Mouse (Mus musculus) liver, embryonic 11.5 days (tissue): ENCODE data around the gene Cmya5. TPM values are rescaled to one million over a fixed set of nuclear protein-coding genes. Genes with fewer than 3 reads are reported as not detected.

Source experiments
- ATAC-seq: fragments of 200-750 bp; cut with Nextera tagmentation; replicated peaks from 2 replicates; pipeline ENCODE4 v1.8.0; 2017; ENCODE audit warnings: moderate number of reproducible peaks, mild to moderate bottlenecking, moderate TSS enrichment, moderate library complexity; ENCODE audit not compliant: low FRiP score
- DNase-seq: peaks from one replicate; pipeline ENCODE4 v3.0.0-alpha.2; 2017; ENCODE audit warnings: low spot score
- H3K27ac ChIP-seq: fragments of 300-500 bp; sonication (generic); 2 replicates; pipeline ENCODE4 v1.5.1; 2014; ENCODE audit warnings: mild to moderate bottlenecking, low read depth, low read length, control low read depth
- H3K27me3 ChIP-seq: fragments of 300-500 bp; sonication (generic); replicated peaks from 2 replicates; pipeline ENCODE4 v1.6.1; 2014; ENCODE audit warnings: low read length, mixed read lengths; ENCODE audit not compliant: control insufficient read depth, insufficient read depth
- H3K36me3 ChIP-seq: fragments of 300-500 bp; sonication (generic); 2 replicates; pipeline ENCODE4 v1.6.1; 2014; ENCODE audit warnings: mild to moderate bottlenecking, low read length, moderate library complexity, mixed read lengths; ENCODE audit not compliant: control insufficient read depth, insufficient read depth
- H3K4me1 ChIP-seq: fragments of 300-500 bp; sonication (generic); replicated peaks from 2 replicates; pipeline ENCODE4 v1.6.1; 2014; ENCODE audit warnings: low read length, mixed read lengths; ENCODE audit not compliant: control insufficient read depth, insufficient read depth
- H3K4me2 ChIP-seq: fragments of 300-500 bp; sonication (generic); 2 replicates; pipeline ENCODE4 v1.6.1; 2014; ENCODE audit warnings: mild to moderate bottlenecking, control low read depth, moderate library complexity
- H3K4me3 ChIP-seq: fragments of 300-500 bp; sonication (generic); 2 replicates; pipeline ENCODE4 v1.5.1; 2014; ENCODE audit warnings: low read depth, low read length, control low read depth
- H3K9ac ChIP-seq: fragments of 300-500 bp; sonication (generic); 2 replicates; pipeline ENCODE4 v1.6.1; 2014; ENCODE audit warnings: low read depth, low read length, control low read depth
- H3K9me3 ChIP-seq: fragments of 300-500 bp; sonication (generic); 2 replicates; pipeline ENCODE4 v1.6.1; 2016; ENCODE audit warnings: low read length, inconsistent platforms, mixed read lengths; ENCODE audit not compliant: control insufficient read depth
- WGBS: fragments of 180-500 bp; shearing (Covaris S2); extraction: QIAGEN DNeasy Blood & Tissue Kit; methylation state at CpG from one replicate; pipeline ENCODE4 v1.1.7; 2014; 5-methylcytosine and 5-hydroxymethylcytosine counted together
- polyA plus RNA-seq: library from polyadenylated mRNA; unstranded; fragments of >200 nt; fragmentation: Nextera tagmentation; extraction: Ambion mirVana; gene quantifications from 2 replicates; pipeline ENCODE4 v1.2.1, GENCODE M21; 2014

The Cmya5 gene
- polyA plus RNA-seq, 1 experiment from 2014 or later: 0.12 TPM

- 81% methylated on average over 1 of the region's 1 CpGs for WGBS
- no peak overlapping the region for H3K9ac ChIP-seq
- no peak overlapping the region for H3K27ac ChIP-seq
- no peaks in the 10 kb centered on the region for H3K9me3 ChIP-seq
- H3K4me2 ChIP-seq: no peak overlapping the region
- no peak for ATAC-seq
- no peaks in the 10 kb centered on the region for H3K36me3 ChIP-seq
- no peaks in the 10 kb centered on the region for H3K4me1 ChIP-seq
- no peak overlapping the region for H3K4me3 ChIP-seq
- no peaks in the 10 kb centered on the region for H3K27me3 ChIP-seq
- no peak for DNase-seq
Observed at GRCm38 (mm10) chr13:93136251-93136650, 8.3 kb downstream of the Cmya5 start.

- no peaks in the 10 kb centered on the region for H3K9me3 ChIP-seq
- H3K4me3 ChIP-seq: no peak overlapping the region
- H3K27ac ChIP-seq: no peak overlapping the region
- no peak for ATAC-seq
- H3K36me3 ChIP-seq: no peaks in the 10 kb centered on the region
- WGBS: 78% methylated on average over 2 of the region's 2 CpGs
- H3K4me2 ChIP-seq: no peak overlapping the region
- no peak overlapping the region for H3K9ac ChIP-seq
- no peaks in the 10 kb centered on the region for H3K27me3 ChIP-seq
- no peaks in the 10 kb centered on the region for H3K4me1 ChIP-seq
- no peak for DNase-seq
Observed at GRCm38 (mm10) chr13:93135501-93135900, 9.0 kb downstream of the Cmya5 start.

- H3K4me3 ChIP-seq: no peak overlapping the region
- no peak for ATAC-seq
- H3K27ac ChIP-seq: no peak overlapping the region
- no peaks in the 10 kb centered on the region for H3K4me1 ChIP-seq
- no peak for DNase-seq
- H3K36me3 ChIP-seq: no peaks in the 10 kb centered on the region
- no peak overlapping the region for H3K4me2 ChIP-seq
- H3K27me3 ChIP-seq: no peaks in the 10 kb centered on the region
- H3K9ac ChIP-seq: no peak overlapping the region
- 68% methylated on average over 3 of the region's 3 CpGs for WGBS
- no peaks in the 10 kb centered on the region for H3K9me3 ChIP-seq
Observed at GRCm38 (mm10) chr13:93130674-93131073, 13.8 kb downstream of the Cmya5 start.

- Histone ChIP-seq H3K36me3 (no peaks in the 10 kb centered on the region), H3K4me2 (no peak overlapping the region), H3K27me3 (no peaks in the 10 kb centered on the region), H3K4me1 (no peaks in the 10 kb centered on the region), H3K9ac (no peak overlapping the region), H3K4me3 (no peak overlapping the region), H3K27ac (no peak overlapping the region), H3K9me3 (no peaks in the 10 kb centered on the region)
- 82% methylated on average over 5 of the region's 5 CpGs for WGBS
- DNase-seq (no peak), ATAC-seq (no peak)
Observed at GRCm38 (mm10) chr13:93128961-93129360, 15.6 kb downstream of the Cmya5 start.

- Histone ChIP-seq H3K27me3 (no peaks in the 10 kb centered on the region), H3K36me3 (no peaks in the 10 kb centered on the region), H3K4me1 (no peaks in the 10 kb centered on the region), H3K27ac (no peak overlapping the region), H3K4me3 (no peak overlapping the region), H3K9ac (no peak overlapping the region), H3K9me3 (no peaks in the 10 kb centered on the region), H3K4me2 (no peak overlapping the region)
- ATAC-seq (no peak), DNase-seq (no peak)
- WGBS: 77% methylated on average over 8 of the region's 8 CpGs
Observed at GRCm38 (mm10) chr13:93128111-93128860, 16.2 kb downstream of the Cmya5 start.

- no peaks in the 10 kb centered on the region for H3K9me3 ChIP-seq
- H3K27me3 ChIP-seq: no peaks in the 10 kb centered on the region
- ATAC-seq (no peak), DNase-seq (no peak)
- no peak overlapping the region for H3K9ac ChIP-seq
- H3K4me1 ChIP-seq: no peaks in the 10 kb centered on the region
- H3K4me2 ChIP-seq: no peak overlapping the region
- H3K4me3 ChIP-seq: no peak overlapping the region
- 90% methylated on average over 9 of the region's 9 CpGs for WGBS
- H3K36me3 ChIP-seq: no peaks in the 10 kb centered on the region
- no peak overlapping the region for H3K27ac ChIP-seq
Observed at GRCm38 (mm10) chr13:93122321-93122720, 22.2 kb downstream of the Cmya5 start.

GRCm38 (mm10) chr13:93117241-93117640 lies 27.3 kb downstream of the Cmya5 start:
- Histone ChIP-seq H3K9ac (no peak overlapping the region), H3K27me3 (no peaks in the 10 kb centered on the region), H3K27ac (no peak overlapping the region), H3K4me1 (no peaks in the 10 kb centered on the region), H3K36me3 (no peaks in the 10 kb centered on the region), H3K4me3 (no peak overlapping the region), H3K4me2 (no peak overlapping the region), H3K9me3 (0 out of 2 replicates have a peak, but pooled peaks cover 2% of the 10 kb centered on the region)
- ATAC-seq (no peak), DNase-seq (no peak)
- 78% methylated on average over 7 of the region's 7 CpGs for WGBS

- Histone ChIP-seq H3K27ac (no peak overlapping the region), H3K27me3 (no peaks in the 10 kb centered on the region), H3K9ac (no peak overlapping the region), H3K4me1 (no peaks in the 10 kb centered on the region), H3K36me3 (no peaks in the 10 kb centered on the region), H3K9me3 (no peaks in the 10 kb centered on the region), H3K4me3 (no peak overlapping the region), H3K4me2 (no peak overlapping the region)
- 72% methylated on average over 4 of the region's 4 CpGs for WGBS
- DNase-seq (no peak), ATAC-seq (no peak)
Observed at GRCm38 (mm10) chr13:93102340-93103090, 42.0 kb downstream of the Cmya5 start.

GRCm38 (mm10) chr13:93098596-93098995 lies 45.9 kb downstream of the Cmya5 start:
- WGBS: 79% methylated on average over 3 of the region's 3 CpGs
- no peaks in the 10 kb centered on the region for H3K4me1 ChIP-seq

More at GRCm38 (mm10) chr13:93098596-93098995, 45.9 kb downstream of the Cmya5 start:
- Histone ChIP-seq H3K4me3 (no peak overlapping the region), H3K36me3 (no peaks in the 10 kb centered on the region), H3K4me2 (no peak overlapping the region), H3K27ac (no peak overlapping the region), H3K9me3 (no peaks in the 10 kb centered on the region), H3K9ac (no peak overlapping the region), H3K27me3 (no peaks in the 10 kb centered on the region)
- DNase-seq: no peak
- no peak for ATAC-seq
